Mouse (Mus musculus): ENCODE data around the gene Foxn3.
A peak's percentile ranks its signal among the peaks of the same experiment; 100 is the strongest.

The Foxn3 gene

DNA sequence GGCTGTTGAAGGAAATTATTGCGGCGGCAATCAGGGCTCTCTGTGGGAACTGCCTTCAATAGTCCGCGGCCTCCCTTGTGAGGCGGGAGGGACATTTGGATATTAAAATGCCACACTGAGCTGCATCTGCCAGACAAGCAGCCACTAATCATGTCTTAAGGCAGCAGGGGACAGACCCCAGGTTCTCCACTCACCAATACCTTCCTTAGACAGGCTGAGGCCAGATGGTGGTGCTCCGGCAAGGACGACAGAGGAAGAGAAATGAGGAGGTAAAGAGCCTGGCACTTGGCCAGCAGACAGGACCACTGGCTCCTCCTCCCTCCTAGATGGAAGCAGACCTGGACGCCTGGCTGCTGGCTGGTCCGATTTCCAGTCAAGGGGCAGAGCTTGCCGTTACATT is 409.7 kb downstream of the Foxn3 start:
- peak; percentile 73 for DNase-seq

DNA sequence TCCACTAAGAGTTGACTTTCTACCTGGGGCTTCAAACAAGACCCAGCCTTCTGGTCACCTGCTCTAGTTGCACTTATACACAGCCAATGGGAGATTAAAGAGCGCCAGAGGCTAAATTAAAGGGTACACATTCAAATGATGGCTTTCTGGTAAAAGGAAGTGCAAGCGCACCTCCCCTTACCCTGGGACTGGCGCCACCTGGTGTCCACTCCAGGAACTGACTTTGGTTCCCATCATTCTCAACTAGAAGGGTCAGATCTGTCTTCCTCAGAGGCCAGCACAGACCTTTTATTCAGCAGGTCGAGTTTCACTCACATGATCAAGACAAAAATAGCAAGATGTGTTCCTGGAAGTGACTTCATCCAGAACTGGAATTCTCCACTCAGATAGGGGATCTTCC is 413.3 kb downstream of the Foxn3 start:
- no peak for DNase-seq

DNA sequence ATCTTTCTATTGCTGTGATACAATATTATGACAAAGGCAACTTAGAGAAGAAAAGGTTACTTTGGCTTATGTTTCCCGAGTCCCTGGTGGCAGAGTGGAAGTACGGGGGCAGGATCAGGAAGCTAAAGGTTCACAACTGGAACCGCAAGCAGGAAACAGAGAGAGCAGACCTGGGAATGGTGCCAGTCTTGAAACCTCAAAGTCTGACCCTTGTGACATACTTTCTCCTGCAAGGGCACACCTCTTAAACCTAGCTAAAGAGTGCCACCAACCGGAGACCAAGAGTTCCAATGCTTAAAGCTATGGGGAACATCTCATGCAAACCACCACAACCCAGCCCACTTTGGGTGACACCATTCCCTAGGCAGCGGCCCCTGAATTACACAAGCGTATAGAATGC is 414.2 kb downstream of the Foxn3 start:
- DNase-seq: no peak

Data from cerebellum, adult 9-11 months (tissue).